Mouse (Mus musculus) c-Kit-positive CD71-negative TER-119-negative erythroid progenitor cells, embryonic 14.5 days (primary cell): ENCODE results near the gene Tnnc1.

ENCODE experiments used
- DNase-seq: peaks from one replicate; pipeline ENCODE4 v3.0.0-alpha.2; 2013; ENCODE audit warnings: low read depth

The Tnnc1 gene

DNA sequence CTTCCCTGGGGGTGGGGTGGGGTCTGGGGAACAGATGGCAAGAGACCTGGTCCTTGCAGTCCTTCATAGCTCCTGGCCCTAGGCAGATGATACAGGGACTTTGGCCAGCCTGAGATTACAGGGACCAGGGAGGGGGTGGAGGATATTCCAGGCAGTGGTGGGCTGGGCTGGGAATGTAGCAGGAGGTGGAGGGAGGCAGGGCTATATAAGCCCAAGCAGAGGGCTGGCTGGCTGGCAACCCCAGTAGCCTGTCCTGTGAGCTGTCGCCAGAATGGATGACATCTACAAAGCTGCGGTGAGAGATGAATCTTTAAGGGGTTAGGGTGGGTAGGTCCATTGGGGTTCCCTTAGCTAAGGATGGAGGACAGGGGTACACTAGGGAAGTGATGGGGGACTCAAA, at the start of gene Tnnc1:
Gene Tnnc1 (plus strand): TSS at position 229 of the 400 bp plus-strand sequence.
- DNase-seq: no peak

DNA sequence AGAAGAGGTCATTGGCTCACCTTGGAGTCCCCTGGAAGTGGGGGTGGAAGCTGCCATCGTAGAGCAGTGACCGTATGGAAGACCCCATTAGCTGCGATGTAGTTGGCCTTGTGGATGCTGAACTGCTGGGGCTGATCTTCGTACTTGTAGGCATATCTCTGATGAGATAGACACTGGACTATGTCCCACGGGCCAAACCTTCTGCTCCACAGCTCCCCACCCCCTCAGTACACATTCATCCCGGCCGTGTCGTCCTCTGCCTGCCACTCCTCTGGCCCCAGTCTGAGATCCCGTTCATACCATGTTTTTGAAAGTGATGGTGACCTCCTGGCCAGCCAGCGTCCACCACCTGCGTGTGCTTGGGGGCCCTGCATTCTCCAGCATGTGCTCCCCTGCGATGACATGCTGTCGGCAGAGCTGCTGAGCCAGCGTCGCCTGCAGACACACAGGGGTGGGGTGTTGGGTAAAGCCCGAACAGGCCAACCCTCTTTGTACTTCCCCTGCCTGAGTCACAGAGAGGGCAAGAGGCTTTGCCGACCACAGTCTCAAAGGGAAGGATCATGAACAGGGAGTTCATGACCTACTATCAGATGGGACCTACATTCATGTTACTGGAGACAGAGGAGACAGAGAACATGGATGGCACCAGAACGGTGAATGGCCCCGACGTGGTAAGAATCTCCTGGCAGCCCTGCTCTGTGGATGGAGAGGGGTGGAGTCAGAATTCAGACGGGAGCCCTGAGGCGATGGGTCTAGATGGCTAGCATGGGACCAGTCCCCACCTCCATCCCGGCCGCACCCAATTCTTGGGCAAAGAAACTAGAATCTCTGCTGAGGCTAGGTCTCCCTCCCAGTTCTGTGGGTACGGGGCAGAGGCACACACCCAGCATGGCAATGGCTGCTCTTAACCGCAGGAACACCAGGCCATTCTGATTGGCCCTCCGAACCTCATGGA, 47.6 kb upstream of the Tnnc1 start:
- peak; percentile 37 for DNase-seq

DNA sequence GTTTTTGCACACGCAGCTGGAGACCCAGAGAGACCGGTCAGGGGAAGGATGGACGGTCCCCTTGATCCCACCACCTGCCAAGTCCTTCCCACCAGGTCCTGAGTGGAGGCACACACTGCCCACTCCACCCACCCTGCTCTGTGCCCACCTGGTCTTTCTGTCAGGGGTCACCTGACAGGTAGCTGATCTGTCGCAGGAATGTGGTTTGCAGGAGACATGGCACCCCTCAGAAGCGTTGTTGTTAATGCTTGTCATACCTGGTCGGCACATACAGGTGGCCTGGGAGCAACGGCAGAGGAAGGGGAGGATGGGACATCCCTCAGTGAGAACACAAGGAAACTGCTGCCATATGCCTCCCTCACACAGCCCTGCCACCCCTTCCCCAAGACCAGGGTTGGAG, 46.9 kb upstream of the Tnnc1 start:
- DNase-seq: no peak

DNA sequence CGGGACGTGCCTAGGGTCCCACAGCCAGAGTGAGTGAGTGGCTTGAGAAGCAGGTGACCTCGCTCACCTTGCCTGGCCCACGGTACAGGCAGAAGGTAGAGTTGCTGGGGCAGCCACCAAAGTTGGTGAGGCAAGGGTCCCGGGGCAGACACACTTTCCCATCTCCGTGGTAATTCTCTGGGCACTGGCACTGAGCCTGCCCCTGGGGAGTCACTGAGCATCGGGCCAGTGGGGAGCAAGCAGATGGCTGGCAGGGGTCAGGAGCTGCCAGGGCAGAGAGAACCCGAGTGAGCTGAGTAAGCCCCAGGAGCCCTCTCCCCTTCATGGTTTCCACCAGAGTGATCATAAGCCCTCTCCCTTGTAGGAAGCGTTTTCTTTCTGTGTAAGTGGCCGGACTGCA, 46.5 kb upstream of the Tnnc1 start:
- no peak for DNase-seq

GRCm38 (mm10) chr14:31164067-31164466, 44.0 kb upstream of the Tnnc1 start:
- DNase-seq: no peak

- DNase-seq: no peak
Observed at GRCm38 (mm10) chr14:31165010-31165409, 43.1 kb upstream of the Tnnc1 start.

DNA sequence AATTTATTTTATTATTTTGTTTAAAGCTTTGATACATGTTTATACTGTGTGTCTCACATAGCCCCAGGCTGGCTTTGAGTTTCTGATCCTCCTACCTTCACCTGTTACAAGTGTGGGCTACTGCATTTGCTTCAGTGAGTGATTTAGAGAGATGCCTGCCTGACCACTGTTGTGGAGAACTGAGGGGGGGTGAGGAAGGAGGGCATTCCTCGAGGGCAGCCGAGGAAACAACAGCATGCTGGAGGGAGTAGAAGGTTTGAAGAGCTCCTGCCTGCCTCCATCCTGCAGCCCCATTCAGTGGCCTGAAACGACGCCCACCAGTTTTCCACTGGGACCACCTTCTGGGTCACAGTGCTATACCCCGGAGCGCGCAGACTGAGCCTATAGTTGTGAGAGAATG, 42.7 kb upstream of the Tnnc1 start:
- no peak for DNase-seq

- peak; percentile 49 for DNase-seq
Observed at GRCm38 (mm10) chr14:31165991-31166630, 42.0 kb upstream of the Tnnc1 start.

GRCm38 (mm10) chr14:31166827-31167226, 41.3 kb upstream of the Tnnc1 start:
- no peak for DNase-seq

- no peak for DNase-seq
Observed at GRCm38 (mm10) chr14:31168425-31168824, 39.7 kb upstream of the Tnnc1 start, which contains the start of gene Stab1. TSS of gene Stab1 (minus strand) at chr14:31168641.

GRCm38 (mm10) chr14:31169508-31169907, 38.6 kb upstream of the Tnnc1 start:
- DNase-seq: peak; percentile 34

DNA sequence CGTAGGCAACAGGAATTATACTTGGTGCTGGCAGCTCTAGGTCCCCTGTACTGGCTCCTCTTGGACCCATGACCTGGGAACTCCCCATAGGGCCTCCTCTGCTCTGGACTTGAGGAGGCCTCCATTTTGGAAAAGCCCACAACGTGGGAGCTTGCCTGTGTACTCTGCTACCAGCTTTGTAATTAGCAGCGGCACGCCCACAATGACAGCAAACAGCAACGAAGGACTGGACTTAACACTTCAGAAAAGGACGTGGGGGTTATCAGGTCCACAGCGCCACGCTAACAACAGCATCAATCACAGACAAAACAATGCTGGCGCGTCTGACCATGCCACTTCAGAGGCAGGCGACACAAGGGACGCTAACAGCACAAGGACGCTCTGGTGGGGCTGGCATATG, 37.1 kb upstream of the Tnnc1 start:
- no peak for DNase-seq

GRCm38 (mm10) chr14:31171386-31171785, 36.7 kb upstream of the Tnnc1 start:
- DNase-seq: no peak

- no peak for DNase-seq
Observed at GRCm38 (mm10) chr14:31171821-31172220, 36.3 kb upstream of the Tnnc1 start.

- DNase-seq: no peak
Observed at GRCm38 (mm10) chr14:31172781-31173455, 35.2 kb upstream of the Tnnc1 start.

- no peak for DNase-seq
Observed at GRCm38 (mm10) chr14:31173537-31173936, 34.6 kb upstream of the Tnnc1 start.

DNA sequence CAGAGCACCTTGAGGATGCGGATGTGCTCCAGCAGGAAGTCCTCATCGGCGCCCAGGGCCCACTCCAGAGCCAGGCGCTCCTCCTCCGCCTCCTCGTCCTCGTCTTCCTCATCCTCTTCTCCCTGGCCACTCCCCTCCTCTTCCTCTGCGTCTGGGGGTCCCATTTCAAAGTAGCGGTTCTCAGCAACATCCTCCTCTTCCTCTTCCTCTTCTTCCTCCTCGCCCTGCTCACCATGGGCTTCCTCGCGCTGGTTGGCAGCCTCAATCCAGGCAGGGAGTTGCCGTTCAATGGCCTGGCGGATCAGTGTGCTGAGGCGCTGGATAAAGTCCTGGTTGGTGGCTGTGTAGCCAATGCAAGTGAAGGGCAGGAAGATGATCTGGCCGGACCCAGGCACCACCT, 30.8 kb upstream of the Tnnc1 start:
- no peak for DNase-seq

- no peak for DNase-seq
Observed at GRCm38 (mm10) chr14:31177715-31178114, 30.4 kb upstream of the Tnnc1 start.

GRCm38 (mm10) chr14:31179677-31180365, 28.3 kb upstream of the Tnnc1 start:
- DNase-seq: no peak

GRCm38 (mm10) chr14:31181512-31181911, 26.6 kb upstream of the Tnnc1 start:
- DNase-seq: no peak

DNA sequence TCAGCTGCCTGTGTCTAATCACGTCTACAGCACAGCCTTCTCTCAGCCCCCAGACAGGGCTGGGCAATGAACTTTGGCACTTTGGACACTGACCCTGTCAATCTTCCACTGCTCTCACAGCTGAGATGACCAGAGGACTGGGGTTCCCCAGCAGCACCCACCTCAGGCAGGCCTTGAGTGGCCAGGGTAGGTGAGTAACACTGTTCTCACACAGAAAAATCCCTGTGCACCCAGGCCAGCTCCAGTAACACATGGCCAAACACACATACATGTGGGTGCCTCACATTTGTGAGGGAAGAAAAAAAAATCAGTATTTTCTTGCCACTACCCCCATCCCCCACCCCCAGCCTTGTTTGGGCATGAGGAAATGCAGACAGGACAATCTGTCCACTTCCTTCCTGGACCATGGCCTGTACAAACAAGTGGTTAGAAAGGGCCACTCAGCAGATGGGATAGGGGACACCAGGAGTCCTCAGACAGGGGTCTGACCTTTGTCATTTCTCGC, 25.3 kb upstream of the Tnnc1 start:
- DNase-seq: no peak

- DNase-seq: no peak
Observed at GRCm38 (mm10) chr14:31183541-31183940, 24.6 kb upstream of the Tnnc1 start.
